Mouse (Mus musculus) layer of hippocampus, adult 9-10 months (tissue): ENCODE data around the gene Sh2d3c.

ENCODE experiments used
- DNase-seq: peaks from one replicate; pipeline ENCODE4 v3.0.0; 2022; ENCODE audit warnings: low spot score

Gene Sh2d3c

DNA sequence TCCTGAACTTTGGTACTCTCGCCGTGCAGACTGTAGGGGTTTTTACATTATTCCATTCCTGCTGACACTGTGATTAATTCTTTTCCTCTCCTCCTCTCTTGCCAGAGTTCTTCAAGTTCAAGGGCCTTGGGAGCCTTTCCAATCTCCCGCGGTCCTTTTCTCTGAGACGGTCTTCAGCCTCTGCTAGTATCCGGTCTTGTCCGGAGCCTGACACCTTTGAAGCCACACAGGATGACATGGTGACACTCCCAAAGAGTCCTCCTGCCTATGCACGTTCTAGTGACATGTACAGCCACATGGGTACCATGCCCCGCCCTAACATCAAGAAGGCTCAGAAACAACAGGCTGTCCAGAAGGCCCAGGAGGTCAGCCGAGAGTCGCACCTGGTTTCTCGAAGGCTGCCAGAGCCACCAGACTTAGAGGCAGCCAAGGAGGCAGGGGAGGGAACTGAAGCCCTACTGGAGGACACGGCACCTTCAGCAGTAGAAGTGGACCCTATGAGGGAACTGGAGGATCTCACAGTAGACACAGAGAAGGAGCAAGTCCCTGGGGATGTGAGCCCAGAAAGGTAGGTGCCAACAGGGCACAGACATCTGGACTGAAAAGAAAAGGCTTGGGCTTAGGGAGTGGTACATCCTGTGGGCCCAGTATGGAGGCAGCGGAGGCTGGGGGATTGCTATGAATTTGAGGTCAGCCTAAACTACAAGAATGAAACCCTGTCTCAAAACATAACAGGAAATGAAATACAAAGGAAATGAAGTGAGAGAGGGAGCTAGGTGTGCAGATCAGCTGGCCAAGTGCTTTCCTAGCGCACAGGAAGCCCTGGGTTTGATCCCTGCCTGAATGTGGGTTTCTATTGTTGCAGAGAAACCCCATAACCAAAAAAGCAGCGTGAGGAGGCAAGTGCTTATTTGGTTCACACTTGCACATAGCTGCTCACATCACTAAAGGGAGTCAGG is 4.3 kb downstream of the Sh2d3c start:
- DNase-seq, result no peak

DNA sequence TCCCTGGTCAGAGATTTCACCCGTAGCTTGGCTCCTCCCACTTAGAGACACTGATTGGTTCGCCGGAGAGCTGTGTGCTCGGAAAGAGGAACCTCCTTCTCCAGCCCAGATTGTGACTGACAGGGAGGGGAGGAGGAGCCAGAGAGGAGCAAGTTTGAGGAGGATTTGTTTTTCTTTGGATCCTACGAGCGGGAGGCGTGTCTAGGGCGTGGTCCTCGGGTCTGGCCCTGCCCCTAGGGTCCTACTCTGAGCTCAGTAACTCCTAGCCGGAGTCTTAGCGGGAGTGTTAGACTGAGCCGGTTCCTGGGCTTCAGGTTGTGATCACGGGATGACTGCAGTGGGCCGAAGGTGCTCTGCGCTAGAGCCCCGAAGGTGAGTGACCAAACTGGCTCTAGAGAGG is 6.6 kb downstream of the Sh2d3c start:
- DNase-seq, result peak; percentile 51

GRCm38 (mm10) chr2:32728463-32728862 is 7.6 kb downstream of the Sh2d3c start:
- DNase-seq, result no peak

GRCm38 (mm10) chr2:32729547-32729946 is 8.7 kb downstream of the Sh2d3c start:
- no peak for DNase-seq

DNA sequence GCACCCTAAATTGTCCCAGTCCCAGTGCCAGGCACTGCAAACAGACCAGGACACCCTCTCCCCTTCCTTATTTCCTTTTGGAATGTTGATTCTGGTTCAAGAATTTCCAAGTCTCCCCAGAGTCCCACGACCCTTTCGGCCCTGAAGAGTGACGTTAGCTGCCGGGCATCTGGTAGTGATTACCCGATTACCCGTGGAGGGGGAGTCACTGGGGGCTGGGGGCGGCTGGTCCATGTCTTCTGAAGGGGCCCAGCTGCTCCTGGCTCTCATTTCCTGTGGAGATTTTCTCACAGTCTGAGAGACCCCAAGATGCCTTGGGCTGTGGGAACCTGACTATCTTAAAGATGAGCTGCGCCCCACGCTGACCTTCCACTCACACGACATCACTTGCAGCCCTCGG is 10.0 kb downstream of the Sh2d3c start:
- DNase-seq, result no peak

DNA sequence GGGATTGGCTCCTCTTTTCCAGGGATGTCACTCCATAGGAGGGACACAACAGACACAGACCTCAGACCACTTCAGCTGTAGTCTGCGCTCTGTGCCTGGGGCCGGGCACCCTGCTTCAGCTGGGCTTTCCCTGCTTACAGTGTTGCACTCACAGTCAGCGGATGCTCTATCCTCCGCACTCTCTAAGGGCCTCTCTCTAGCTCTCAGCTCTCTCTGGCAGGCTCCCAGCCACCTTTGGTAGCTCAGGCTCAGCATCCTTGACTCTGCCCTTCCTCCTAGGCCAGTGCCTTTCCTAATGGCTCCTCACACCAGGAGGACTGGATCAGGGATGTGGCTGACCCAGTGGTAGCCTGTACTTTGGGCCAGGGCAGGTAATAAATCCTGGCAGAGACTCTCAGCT is 11.1 kb downstream of the Sh2d3c start:
- no peak for DNase-seq

DNA sequence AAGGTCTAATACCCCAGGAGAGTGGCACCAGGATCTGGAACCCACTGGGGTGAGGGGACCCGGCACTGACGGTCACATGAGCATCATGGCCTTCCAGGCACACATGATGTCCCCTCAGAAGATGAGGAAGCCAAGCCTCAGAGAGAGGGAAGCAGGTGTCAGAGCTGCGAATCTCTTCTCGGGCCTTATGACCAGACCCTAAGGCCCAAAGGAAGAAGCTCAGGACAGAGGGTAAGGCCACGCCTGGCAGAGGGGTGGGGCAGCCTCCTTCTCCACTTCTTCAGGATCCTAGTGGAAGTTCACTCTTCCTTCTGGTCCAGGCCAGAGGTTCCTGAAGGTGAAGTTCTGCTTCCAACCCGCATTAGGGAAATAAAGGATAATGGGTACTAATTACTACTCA is 11.8 kb downstream of the Sh2d3c start:
- DNase-seq, result no peak

- no peak for DNase-seq
These were observed 13.6 kb downstream of the Sh2d3c start for GRCm38 (mm10) chr2:32734480-32734879.

GRCm38 (mm10) chr2:32734933-32735332 is 14.1 kb downstream of the Sh2d3c start:
- DNase-seq, result no peak

DNA sequence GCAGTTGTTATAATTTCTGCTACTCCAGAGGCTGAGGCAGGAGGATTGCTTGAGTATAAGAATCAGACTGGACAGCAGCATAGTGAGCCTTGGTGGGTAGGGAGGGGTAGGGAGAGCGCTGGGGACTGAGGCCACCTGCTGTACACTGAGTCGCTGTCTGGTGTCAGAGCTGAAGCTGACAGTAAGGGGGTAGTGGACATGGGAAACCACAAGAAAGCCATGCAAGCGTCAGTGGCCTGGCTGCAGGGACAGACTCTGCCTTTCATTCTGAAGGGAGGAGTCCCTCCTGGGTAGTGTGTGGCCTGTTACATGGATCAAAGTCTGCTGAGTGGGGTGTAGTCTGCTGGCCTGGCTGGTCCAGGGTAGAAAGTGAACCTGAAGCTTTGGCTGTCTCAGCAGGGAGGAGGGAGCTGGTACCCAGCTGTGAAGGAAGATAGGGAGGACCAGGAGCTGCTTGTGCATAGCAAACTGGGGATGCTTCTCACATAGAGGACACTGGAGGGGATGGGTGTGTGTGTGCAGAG is 15.5 kb downstream of the Sh2d3c start:
- no peak for DNase-seq

- no peak for DNase-seq
These were observed 16.2 kb downstream of the Sh2d3c start for GRCm38 (mm10) chr2:32737008-32737407.

DNA sequence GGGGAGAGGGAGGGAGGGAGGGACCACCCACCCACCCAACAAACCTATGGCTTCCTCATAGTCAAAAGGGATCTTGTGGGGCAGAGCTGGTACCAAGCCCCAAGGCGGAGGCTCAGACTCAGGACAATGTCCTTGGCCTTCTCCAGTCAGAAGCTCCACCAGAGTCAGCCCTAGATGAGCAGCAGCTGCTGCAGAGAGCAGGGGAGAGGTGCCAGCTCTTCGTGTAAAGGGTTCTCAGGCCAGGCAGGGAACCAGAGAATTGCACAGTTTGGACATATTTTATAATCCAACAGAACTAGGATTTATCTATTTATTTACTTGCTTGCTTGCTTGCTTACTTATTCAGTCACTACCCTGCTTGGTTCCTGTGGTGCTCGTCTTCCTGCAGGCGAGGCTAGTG is 18.5 kb downstream of the Sh2d3c start:
- DNase-seq, result no peak

GRCm38 (mm10) chr2:32740916-32741272 is 20.0 kb downstream of the Sh2d3c start, which contains the start of gene 6330409D20Rik:
Gene 6330409D20Rik (minus strand): TSS chr2:32741016.
- DNase-seq, result no peak

DNA sequence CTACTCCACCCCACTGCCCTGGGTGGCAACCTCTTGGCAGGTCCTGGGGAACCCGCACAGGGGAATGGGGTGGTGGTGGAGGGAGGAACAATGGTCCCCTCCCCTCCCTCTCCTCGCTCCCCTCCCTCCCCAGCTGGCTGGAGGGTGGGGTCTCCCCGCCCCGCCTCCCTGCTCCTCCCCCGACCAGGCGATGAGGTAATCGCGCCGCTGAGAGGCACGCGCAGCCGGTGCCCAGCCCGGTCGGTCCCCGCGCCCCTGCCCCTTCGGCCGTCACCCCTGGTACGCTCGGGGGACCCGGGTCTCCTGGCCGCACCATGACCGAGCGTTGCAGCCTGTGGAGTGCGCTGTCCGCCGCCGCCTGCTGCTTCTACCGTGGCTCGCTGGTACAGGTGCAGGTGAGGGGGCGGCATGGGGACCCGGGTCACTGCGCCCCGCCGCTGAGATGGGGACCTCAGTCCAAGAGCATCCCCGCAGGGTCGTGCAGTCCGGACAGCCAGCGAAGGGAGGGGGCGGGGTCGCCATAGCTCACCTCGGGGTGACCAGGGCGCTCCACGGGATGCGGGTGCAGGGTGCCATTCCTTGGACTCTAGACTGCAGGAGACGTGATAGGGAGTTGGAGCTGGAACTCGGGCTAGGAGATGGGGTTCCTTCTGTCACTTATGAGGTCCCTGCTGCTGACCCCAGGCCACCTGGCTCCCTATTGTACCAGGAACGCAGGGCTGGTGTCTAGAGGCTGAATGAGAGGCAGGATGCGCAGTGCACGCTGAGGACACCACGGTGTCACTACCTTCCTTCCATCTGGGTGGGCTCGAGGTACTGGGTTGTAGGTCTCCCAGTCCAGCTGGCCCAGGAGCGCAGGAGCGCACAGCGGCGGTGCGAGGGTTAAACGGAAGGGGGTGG is 20.7 kb downstream of the Sh2d3c start:
- no peak for DNase-seq

DNA sequence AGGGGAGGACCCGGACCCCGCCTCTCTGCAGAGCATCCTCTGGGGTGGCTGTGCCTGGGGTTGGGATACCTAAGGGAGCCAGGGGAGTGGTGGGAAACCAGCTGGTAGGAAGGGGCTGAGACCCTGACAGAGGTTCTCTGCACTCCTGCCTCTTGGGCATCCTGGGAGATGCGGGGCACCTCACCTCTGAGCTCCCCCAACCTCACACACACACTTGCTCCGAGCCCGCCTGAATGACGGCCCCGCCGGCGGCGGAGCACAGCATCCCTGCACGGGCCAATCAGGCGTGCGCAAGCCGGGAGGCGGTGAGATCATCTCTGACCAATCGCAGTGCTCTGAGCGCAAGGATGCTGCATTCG is 21.3 kb downstream of the Sh2d3c start:
- DNase-seq, result no peak

GRCm38 (mm10) chr2:32744272-32744982 is 23.6 kb downstream of the Sh2d3c start:
- DNase-seq, result no peak

DNA sequence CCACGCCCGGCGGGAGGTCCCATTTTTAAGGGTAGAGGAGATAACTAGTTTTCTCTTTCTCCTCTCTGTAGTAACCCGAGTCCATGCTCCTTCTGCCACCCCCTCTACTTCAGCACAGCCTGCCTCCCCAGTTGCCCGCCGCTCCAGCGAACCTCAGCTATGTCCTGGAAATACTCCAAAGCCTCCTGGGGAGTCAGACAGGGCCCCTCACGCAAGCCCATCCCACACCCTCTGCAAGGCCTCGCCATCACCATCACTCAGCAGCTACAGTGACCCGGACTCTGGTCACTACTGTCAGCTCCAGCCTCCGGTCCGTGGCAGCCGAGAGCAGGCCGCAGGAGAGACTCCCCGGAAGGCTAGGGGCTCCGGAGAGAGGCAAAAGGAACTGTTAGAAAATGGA is 28.2 kb downstream of the Sh2d3c start:
- DNase-seq, result no peak

DNA sequence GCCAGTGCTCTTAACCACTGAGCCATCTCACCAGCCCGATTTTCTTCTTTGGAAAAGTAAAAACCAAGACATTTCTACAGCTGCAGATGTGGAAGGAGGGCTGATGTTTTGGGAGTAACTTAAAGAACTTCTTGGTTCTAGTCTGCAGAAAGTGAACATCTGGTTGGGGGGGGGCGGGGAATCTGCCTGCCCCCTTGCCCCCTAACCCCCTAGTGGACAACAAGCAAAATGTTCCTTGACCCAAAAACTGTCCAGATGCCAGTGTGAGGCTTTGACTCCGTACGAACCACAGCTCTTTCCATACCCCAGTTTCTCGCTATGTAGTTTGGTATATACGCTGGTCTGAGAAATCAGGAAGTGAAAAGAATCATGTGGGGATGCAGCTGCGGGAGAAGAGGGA is 29.3 kb downstream of the Sh2d3c start:
- DNase-seq, result no peak

DNA sequence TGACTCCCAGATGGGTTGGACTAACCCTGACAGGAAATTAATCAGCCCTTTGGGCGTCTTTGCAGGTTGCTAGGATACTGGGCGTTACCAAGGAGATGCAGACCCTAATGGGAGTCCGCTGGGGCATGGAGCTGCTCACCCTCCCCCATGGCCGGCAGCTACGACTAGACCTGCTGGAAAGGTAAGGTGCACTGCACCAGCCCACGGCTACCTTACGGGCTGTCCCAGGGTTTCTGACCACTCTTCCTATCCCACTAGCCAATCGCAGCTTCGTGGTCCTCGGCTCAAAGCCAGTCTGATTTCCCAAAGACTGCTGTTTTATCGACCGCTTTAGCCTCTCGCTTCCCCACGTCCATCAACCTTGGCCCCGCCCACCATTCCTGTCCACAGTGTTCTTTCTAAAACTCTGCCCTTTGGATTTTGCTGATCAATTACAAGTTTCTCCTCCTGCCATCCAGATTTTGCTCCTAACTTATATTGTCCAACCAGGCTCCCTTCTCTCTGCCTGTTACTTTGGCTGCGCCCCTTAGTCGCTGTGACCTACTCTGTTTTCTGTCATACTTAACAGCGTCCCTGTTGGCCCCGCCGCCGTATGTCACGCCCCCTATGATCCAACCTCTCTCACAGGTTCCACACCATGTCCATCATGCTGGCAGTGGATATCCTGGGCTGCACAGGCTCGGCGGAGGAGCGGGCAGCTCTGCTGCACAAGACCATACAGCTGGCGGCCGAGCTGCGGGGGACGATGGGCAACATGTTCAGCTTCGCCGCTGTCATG is 30.2 kb downstream of the Sh2d3c start:
- no peak for DNase-seq

DNA sequence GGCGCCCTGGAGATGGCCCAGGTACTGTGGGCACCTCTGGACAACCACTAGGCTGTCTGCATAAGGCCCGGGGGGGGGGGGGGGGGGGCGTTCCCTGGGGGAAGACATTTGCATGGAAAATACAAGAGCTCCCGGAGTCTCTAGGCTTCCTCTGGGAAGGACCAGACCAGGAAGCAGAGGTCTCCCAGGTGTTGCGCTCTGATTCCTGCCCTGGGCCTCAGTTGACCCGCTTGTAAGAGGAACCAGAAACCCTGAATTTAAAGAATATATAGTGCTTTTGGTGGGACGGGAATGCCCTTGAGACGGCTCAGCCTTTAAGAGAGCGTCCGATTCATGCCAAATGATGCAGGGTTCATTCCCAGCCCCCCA is 30.8 kb downstream of the Sh2d3c start:
- DNase-seq, result no peak

DNA sequence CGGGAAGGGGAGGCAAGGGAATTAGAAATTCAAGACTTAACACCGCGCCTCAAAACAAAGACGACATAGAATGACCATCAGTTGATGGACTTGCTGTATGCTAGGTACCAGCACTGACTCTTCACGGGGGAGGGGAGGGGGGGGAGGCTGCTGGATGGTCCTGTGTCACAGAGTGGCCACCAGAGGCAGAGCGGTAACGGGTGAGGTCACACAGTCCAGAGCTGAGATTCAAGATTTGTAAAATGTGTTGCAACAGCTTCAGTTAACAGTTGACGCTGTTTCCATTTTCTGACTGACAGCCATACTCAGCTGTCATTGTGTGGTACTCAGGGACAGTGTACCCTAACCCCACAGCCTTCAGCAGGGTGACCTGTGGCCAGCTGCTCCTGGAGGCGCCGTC is 31.3 kb downstream of the Sh2d3c start:
- no peak for DNase-seq
